Mouse (Mus musculus): ENCODE data around the gene Plek2. TPM values are rescaled to one million over a fixed set of nuclear protein-coding genes. Genes with fewer than 3 reads are reported as not detected.
"Not testable (repeated sequence)": the region's sequence is repeated elsewhere in the genome, so short reads cannot be mapped to it uniquely, and the experiment has no call there.

Gene Plek2
- polyA plus RNA-seq, 1 experiment from 2014 or later: 4.2 TPM

GRCm38 (mm10) chr12:78923539-78924189 lies 16.9 kb upstream of the Plek2 start:
- Histone ChIP-seq H3K36me3 (no peaks in the 10 kb centered on the region), H3K9me3 (no peaks in the 10 kb centered on the region), H3K4me1 (peaks cover 6% of the 10 kb centered on the region; the same call in 1 of the 2 replicates), H3K4me2 (no peak overlapping the region), H3K9ac (no peak overlapping the region), H3K4me3 (no peak overlapping the region), H3K27ac (no peak overlapping the region), H3K27me3 (no peaks in the 10 kb centered on the region)
- WGBS: 85% methylated on average over 7 of the region's 7 CpGs
- no peak for ATAC-seq (ENCODE audit: insufficient number of reproducible peaks, insufficient read depth, low FRiP score, low TSS enrichment, low read depth)

- not testable (repeated sequence) for H3K27me3 ChIP-seq; ATAC-seq (ENCODE audit: insufficient number of reproducible peaks, insufficient read depth, low FRiP score, low TSS enrichment, low read depth); H3K4me3 ChIP-seq; H3K4me1 ChIP-seq; H3K36me3 ChIP-seq; H3K4me2 ChIP-seq; H3K9ac ChIP-seq; H3K9me3 ChIP-seq; H3K27ac ChIP-seq
Measured at GRCm38 (mm10) chr12:78922977-78923376, 16.2 kb upstream of the Plek2 start.

GRCm38 (mm10) chr12:78922058-78922457 lies 15.3 kb upstream of the Plek2 start:
- Histone ChIP-seq H3K4me1 (peaks cover 9% of the 10 kb centered on the region), H3K27ac (no peak overlapping the region), H3K36me3 (no peaks in the 10 kb centered on the region), H3K4me2 (no peak overlapping the region), H3K4me3 (no peak overlapping the region), H3K9me3 (no peaks in the 10 kb centered on the region), H3K27me3 (no peaks in the 10 kb centered on the region), H3K9ac (no peak overlapping the region)
- 72% methylated on average over 3 of the region's 3 CpGs for WGBS
- no peak for ATAC-seq (ENCODE audit: insufficient number of reproducible peaks, insufficient read depth, low FRiP score, low TSS enrichment, low read depth)

- no peaks in the 10 kb centered on the region for H3K9me3 ChIP-seq
- ATAC-seq (ENCODE audit: insufficient number of reproducible peaks, insufficient read depth, low FRiP score, low TSS enrichment, low read depth): no peak
- H3K4me2 ChIP-seq: no peak overlapping the region
- no peak overlapping the region for H3K27ac ChIP-seq
- WGBS: 71% methylated on average over 4 of the region's 4 CpGs
- no peak overlapping the region for H3K4me3 ChIP-seq
- H3K27me3 ChIP-seq: no peaks in the 10 kb centered on the region
- H3K4me1 ChIP-seq: peaks cover 9% of the 10 kb centered on the region
- no peaks in the 10 kb centered on the region for H3K36me3 ChIP-seq
- H3K9ac ChIP-seq: no peak overlapping the region
Measured at GRCm38 (mm10) chr12:78921421-78921820, 14.7 kb upstream of the Plek2 start.

- Histone ChIP-seq H3K27ac (no peak overlapping the region), H3K4me3 (0 out of 2 replicates have a peak overlapping the region, but pooled peaks have one; percentile 11), H3K4me2 (peak overlapping the region; percentile 50), H3K36me3 (no peaks in the 10 kb centered on the region), H3K4me1 (peaks cover 9% of the 10 kb centered on the region), H3K27me3 (peaks cover 2% of the 10 kb centered on the region), H3K9ac (no peak overlapping the region), H3K9me3 (no peaks in the 10 kb centered on the region)
- WGBS: 25% methylated on average over 16 of the region's 16 CpGs
- no peak for ATAC-seq (ENCODE audit: insufficient number of reproducible peaks, insufficient read depth, low FRiP score, low TSS enrichment, low read depth)
Measured at GRCm38 (mm10) chr12:78919079-78919712, 12.4 kb upstream of the Plek2 start.

GRCm38 (mm10) chr12:78918227-78919078 lies 11.7 kb upstream of the Plek2 start:
- no peak overlapping the region for H3K9ac ChIP-seq
- WGBS: 14% methylated on average over 11 of the region's 11 CpGs
- no peak for ATAC-seq (ENCODE audit: insufficient number of reproducible peaks, insufficient read depth, low FRiP score, low TSS enrichment, low read depth)
- H3K27ac ChIP-seq: no peak overlapping the region
- no peaks in the 10 kb centered on the region for H3K9me3 ChIP-seq
- H3K36me3 ChIP-seq: no peaks in the 10 kb centered on the region
- H3K4me1 ChIP-seq: peaks cover 9% of the 10 kb centered on the region
- peak overlapping the region; percentile 22; the same call in 1 of the 2 replicates for H3K4me3 ChIP-seq
- peak overlapping the region; percentile 50 for H3K4me2 ChIP-seq
- H3K27me3 ChIP-seq: peaks cover 10% of the 10 kb centered on the region

- Histone ChIP-seq H3K4me2 (no peak overlapping the region), H3K9me3 (no peaks in the 10 kb centered on the region), H3K4me1 (peaks cover 14% of the 10 kb centered on the region), H3K9ac (no peak overlapping the region), H3K36me3 (no peaks in the 10 kb centered on the region), H3K4me3 (no peak overlapping the region), H3K27me3 (peaks cover 30% of the 10 kb centered on the region), H3K27ac (no peak overlapping the region)
- WGBS: 76% methylated on average over 3 of the region's 3 CpGs
- ATAC-seq (ENCODE audit: insufficient number of reproducible peaks, insufficient read depth, low FRiP score, low TSS enrichment, low read depth): no peak
Measured at GRCm38 (mm10) chr12:78916278-78916677, 9.5 kb upstream of the Plek2 start.

GRCm38 (mm10) chr12:78915561-78915960 lies 8.8 kb upstream of the Plek2 start:
- no peak for ATAC-seq (ENCODE audit: insufficient number of reproducible peaks, insufficient read depth, low FRiP score, low TSS enrichment, low read depth)
- Histone ChIP-seq H3K9me3 (no peaks in the 10 kb centered on the region), H3K27ac (no peak overlapping the region)

GRCm38 (mm10) chr12:78914458-78914857 lies 7.7 kb upstream of the Plek2 start:
- ATAC-seq (ENCODE audit: insufficient number of reproducible peaks, insufficient read depth, low FRiP score, low TSS enrichment, low read depth): no peak
- no peaks in the 10 kb centered on the region for H3K9me3 ChIP-seq
- H3K36me3 ChIP-seq: no peaks in the 10 kb centered on the region
- H3K4me3 ChIP-seq: no peak overlapping the region
- H3K4me1 ChIP-seq: peaks cover 21% of the 10 kb centered on the region
- no peak overlapping the region for H3K9ac ChIP-seq
- 86% methylated on average over 4 of the region's 4 CpGs for WGBS
- no peak overlapping the region for H3K4me2 ChIP-seq
- H3K27ac ChIP-seq: no peak overlapping the region
- peaks cover 48% of the 10 kb centered on the region for H3K27me3 ChIP-seq

More at GRCm38 (mm10) chr12:78915561-78915960, 8.8 kb upstream of the Plek2 start:
- H3K27me3 ChIP-seq: peaks cover 37% of the 10 kb centered on the region
- H3K9ac ChIP-seq: no peak overlapping the region
- peaks cover 20% of the 10 kb centered on the region for H3K4me1 ChIP-seq
- no peak overlapping the region for H3K4me3 ChIP-seq
- no peaks in the 10 kb centered on the region for H3K36me3 ChIP-seq
- H3K4me2 ChIP-seq: no peak overlapping the region
- WGBS: 75% methylated on average over 3 of the region's 3 CpGs

GRCm38 (mm10) chr12:78911707-78912417 lies 5.1 kb upstream of the Plek2 start:
- Histone ChIP-seq H3K9ac (peak overlapping the region; percentile 64), H3K36me3 (no peaks in the 10 kb centered on the region), H3K4me3 (peak overlapping the region; percentile 45), H3K27me3 (peaks cover 71% of the 10 kb centered on the region), H3K9me3 (no peaks in the 10 kb centered on the region), H3K4me2 (peak overlapping the region; percentile 79), H3K4me1 (peaks cover 21% of the 10 kb centered on the region), H3K27ac (no peak overlapping the region)
- WGBS: under 1% methylated on average over 37 of the region's 37 CpGs
- ATAC-seq (ENCODE audit: insufficient number of reproducible peaks, insufficient read depth, low FRiP score, low TSS enrichment, low read depth): peak; percentile 39; the same call in 1 of the 2 replicates

Measured in embryonic facial prominence, embryonic 13.5 days (tissue).